7 mouse cellular contexts compared by ENCODE assay signal in genomic region chr8:84784681-84785505, GRCm38 (mm10). TPM values are rescaled to one million over a fixed set of nuclear protein-coding genes. Genes with fewer than 3 reads are reported as not detected.
DNase-seq lines count a peak whose midpoint lies in the region; ATAC-seq and TF ChIP-seq lines count a peak whose summit lies in the region.

No protein-coding gene starts in this region.

- TF ChIP-seq EP300 in lung, postnatal 0 days (IDR thresholded peaks at IDR 0.05) = no peak

- H3K4me1 ChIP-seq in lung, postnatal 0 days (ENCODE audit: insufficient read depth, low read depth, low read length) = peaks cover 36% of the 10 kb centered on the region
- H3K4me1 ChIP-seq in embryonic facial prominence, embryonic 10.5 days = peaks cover 13% of the 10 kb centered on the region
- H3K4me1 ChIP-seq in hindbrain, embryonic 15.5 days (replicated peaks) = peaks cover 65% of the 10 kb centered on the region
- H3K4me1 ChIP-seq in stomach, embryonic 14.5 days (ENCODE audit: control insufficient read depth, insufficient read depth, low read length) = peaks cover 54% of the 10 kb centered on the region

- H3K4me2 ChIP-seq in lung, postnatal 0 days (replicated peaks; ENCODE audit: low read depth, low read length) = peak overlapping the region; percentile 50
- H3K4me2 ChIP-seq in hindbrain, embryonic 15.5 days = peak overlapping the region; percentile 50
- H3K4me2 ChIP-seq in stomach, embryonic 14.5 days (replicated peaks; ENCODE audit: low read depth, low read length) = peak overlapping the region; percentile 16

- H3K4me3 ChIP-seq in lung, postnatal 0 days (ENCODE audit: low read depth, low read length) = peak overlapping the region; percentile 8
- H3K4me3 ChIP-seq in embryonic facial prominence, embryonic 10.5 days = no peak overlapping the region
- peak overlapping the region; percentile 20 for H3K4me3 ChIP-seq in hindbrain, embryonic 15.5 days
- peak overlapping the region; percentile 16 for H3K4me3 ChIP-seq in stomach, embryonic 14.5 days (ENCODE audit: low read depth, low read length)

- no peak for ATAC-seq in lung, postnatal 0 days
- ATAC-seq in hindbrain, embryonic 15.5 days (ENCODE audit: low FRiP score, low read depth) = no peak
- no peak for ATAC-seq in stomach, embryonic 14.5 days (ENCODE audit: insufficient number of reproducible peaks, insufficient read depth, low FRiP score, low read depth)

- TF ChIP-seq CTCF in lung, postnatal 0 days (IDR thresholded peaks at IDR 0.05) = no peak

- no peak for DNase-seq in lung, postnatal 0 days (ENCODE audit: low spot score)
- no peak for DNase-seq in lung, postnatal 14 days
- peak; percentile 58 for DNase-seq in embryonic facial prominence, embryonic 10.5 days (ENCODE audit: low spot score)
- DNase-seq in c-Kit-positive CD71-positive TER-119-positive erythroid progenitor cells, embryonic 14.5 days (ENCODE audit: low spot score) = no peak
- no peak for DNase-seq in urinary bladder, postnatal 14 days (ENCODE audit: low spot score)

- no peak overlapping the region for H3K9ac ChIP-seq in lung, postnatal 0 days (replicated peaks; ENCODE audit: low read depth)
- H3K9ac ChIP-seq in hindbrain, embryonic 15.5 days = peak overlapping the region; percentile 7; the same call in 1 of the 2 replicates
- no peak overlapping the region for H3K9ac ChIP-seq in stomach, embryonic 14.5 days (replicated peaks; ENCODE audit: low read depth, low read length)

- no peak overlapping the region for H3K27ac ChIP-seq in lung, postnatal 0 days (ENCODE audit: low read length)
- no peak overlapping the region; the same call in 1 of the 2 replicates for H3K27ac ChIP-seq in embryonic facial prominence, embryonic 10.5 days (replicated peaks)
- peak overlapping the region; percentile 6; the same call in 1 of the 2 replicates for H3K27ac ChIP-seq in hindbrain, embryonic 15.5 days (replicated peaks)
- no peak overlapping the region for H3K27ac ChIP-seq in stomach, embryonic 14.5 days (ENCODE audit: low read length)

- no peaks in the 10 kb centered on the region for H3K9me3 ChIP-seq in lung, postnatal 0 days (ENCODE audit: low read length)
- no peaks in the 10 kb centered on the region for H3K9me3 ChIP-seq in embryonic facial prominence, embryonic 10.5 days
- no peaks in the 10 kb centered on the region for H3K9me3 ChIP-seq in hindbrain, embryonic 15.5 days
- no peaks in the 10 kb centered on the region for H3K9me3 ChIP-seq in stomach, embryonic 14.5 days (ENCODE audit: control insufficient read depth, low read depth, low read length)

- 0 out of 2 replicates have a peak, but pooled peaks cover 3% of the 10 kb centered on the region for H3K27me3 ChIP-seq in lung, postnatal 0 days (replicated peaks; ENCODE audit: insufficient read depth, low read length)
- H3K27me3 ChIP-seq in embryonic facial prominence, embryonic 10.5 days (replicated peaks; ENCODE audit: low read depth, poor library complexity, severe bottlenecking) = peaks cover 100% of the 10 kb centered on the region
- H3K27me3 ChIP-seq in hindbrain, embryonic 15.5 days = peaks cover 79% of the 10 kb centered on the region
- H3K27me3 ChIP-seq in stomach, embryonic 14.5 days (ENCODE audit: control insufficient read depth, insufficient read depth, low read length) = peaks cover 67% of the 10 kb centered on the region

- 16% methylated on average over 48 of the region's 48 CpGs for WGBS in lung, postnatal 0 days
- WGBS in embryonic facial prominence, embryonic 10.5 days = under 1% methylated on average over 48 of the region's 48 CpGs
- 3% methylated on average over 48 of the region's 48 CpGs for WGBS in hindbrain, embryonic 15.5 days
- WGBS in stomach, embryonic 14.5 days = 12% methylated on average over 48 of the region's 48 CpGs

- no peaks in the 10 kb centered on the region for H3K36me3 ChIP-seq in lung, postnatal 0 days (ENCODE audit: insufficient read depth, low read length)
- no peaks in the 10 kb centered on the region for H3K36me3 ChIP-seq in embryonic facial prominence, embryonic 10.5 days (replicated peaks)
- H3K36me3 ChIP-seq in hindbrain, embryonic 15.5 days = no peaks in the 10 kb centered on the region
- H3K36me3 ChIP-seq in stomach, embryonic 14.5 days (ENCODE audit: control insufficient read depth, insufficient read depth, low read length) = no peaks in the 10 kb centered on the region; the same call in 1 of the 2 replicates

RNA-seq across cellular contexts. Expression of gene Nfix, which starts 15.3 kb away (rescaled TPM):
- polyA plus RNA-seq in lung, postnatal 0 days (2015; fragmentation: Nextera tagmentation; extraction: Ambion mirVana) = 38.8 and 45.1 TPM in 2 replicates
- 0.29 and 0.77 TPM in 2 replicates for polyA plus RNA-seq in embryonic facial prominence, embryonic 10.5 days (2016; fragmentation: Nextera tagmentation; extraction: Ambion mirVana)
- 71.2 and 87.6 TPM in 2 replicates for polyA plus RNA-seq in hindbrain, embryonic 15.5 days (2015; fragmentation: Nextera tagmentation; extraction: Ambion mirVana)
- 37.8 and 40.5 TPM in 2 replicates for polyA plus RNA-seq in stomach, embryonic 14.5 days (2014; fragmentation: Nextera tagmentation; extraction: Ambion mirVana)

RNA-seq across cellular contexts. Expression of gene Dand5, which starts 37.7 kb away (rescaled TPM):
- polyA plus RNA-seq in lung, postnatal 0 days (2015; fragmentation: Nextera tagmentation; extraction: Ambion mirVana) = 6.2 and 6.8 TPM in 2 replicates
- 2.8 and 3.0 TPM in 2 replicates for polyA plus RNA-seq in embryonic facial prominence, embryonic 10.5 days (2016; fragmentation: Nextera tagmentation; extraction: Ambion mirVana)
- polyA plus RNA-seq in hindbrain, embryonic 15.5 days (2015; fragmentation: Nextera tagmentation; extraction: Ambion mirVana) = 14.0 and 15.1 TPM in 2 replicates
- polyA plus RNA-seq in stomach, embryonic 14.5 days (2014; fragmentation: Nextera tagmentation; extraction: Ambion mirVana) = 7.1 and 7.6 TPM in 2 replicates

RNA-seq across cellular contexts. Expression of gene Gadd45gip1, which starts 46.4 kb away (rescaled TPM):
- 24.4 and 24.8 TPM in 2 replicates for polyA plus RNA-seq in lung, postnatal 0 days (2015; fragmentation: Nextera tagmentation; extraction: Ambion mirVana)
- 45.2 and 47.3 TPM in 2 replicates for polyA plus RNA-seq in embryonic facial prominence, embryonic 10.5 days (2016; fragmentation: Nextera tagmentation; extraction: Ambion mirVana)
- polyA plus RNA-seq in hindbrain, embryonic 15.5 days (2015; fragmentation: Nextera tagmentation; extraction: Ambion mirVana) = 39.7 and 40.6 TPM in 2 replicates
- polyA plus RNA-seq in stomach, embryonic 14.5 days (2014; fragmentation: Nextera tagmentation; extraction: Ambion mirVana) = 49.5 and 50.5 TPM in 2 replicates

RNA-seq across cellular contexts. Expression of gene Rad23a, which starts 55.6 kb away (rescaled TPM):
- 77.9 and 85.7 TPM in 2 replicates for polyA plus RNA-seq in lung, postnatal 0 days (2015; fragmentation: Nextera tagmentation; extraction: Ambion mirVana)
- 112 and 122 TPM in 2 replicates for polyA plus RNA-seq in embryonic facial prominence, embryonic 10.5 days (2016; fragmentation: Nextera tagmentation; extraction: Ambion mirVana)
- polyA plus RNA-seq in hindbrain, embryonic 15.5 days (2015; fragmentation: Nextera tagmentation; extraction: Ambion mirVana) = 79.1 and 85.9 TPM in 2 replicates
- 119 and 125 TPM in 2 replicates for polyA plus RNA-seq in stomach, embryonic 14.5 days (2014; fragmentation: Nextera tagmentation; extraction: Ambion mirVana)

Comparison
In these comparisons a context has a peak if more than half of its experiments do, and no peak if none do; other contexts are left out.
1. RNA of gene Nfix, which starts 15.3 kb away (polyA plus RNA-seq): 71.2 to 87.6 TPM in hindbrain, embryonic 15.5 days, 38.8 to 45.1 TPM in lung, postnatal 0 days and 37.8 to 40.5 TPM in stomach, embryonic 14.5 days; 0.29 to 0.77 TPM in embryonic facial prominence, embryonic 10.5 days; every median in the first group is over 10 times any median in the second.
2. Peak in every context shown above with its lines, with median percentiles within 50 percentile points of each other: H3K4me2 ChIP-seq.